Mouse (Mus musculus): ENCODE data around the gene Bmp10. TPM values are rescaled to one million over a fixed set of nuclear protein-coding genes. Genes with fewer than 3 reads are reported as not detected.

Bmp10 gene
- polyA plus RNA-seq, 1 experiment from 2014 or later = not detected

GRCm38 (mm10) chr6:87479291-87479999 lies 50.7 kb downstream of the Bmp10 start:
- TF ChIP-seq CTCF (IDR thresholded peaks at IDR 0.05; ENCODE audit: low read depth) = no peak
- 13% methylated on average over 5 of the region's 5 CpGs for WGBS
- Histone ChIP-seq H3K36me3 (ENCODE audit: control insufficient read depth, insufficient read depth) (no peaks in the 10 kb centered on the region), H3K4me2 (replicated peaks; ENCODE audit: low read depth) (no peak overlapping the region), H3K4me3 (ENCODE audit: low read depth, low read length) (no peak overlapping the region), H3K4me1 (replicated peaks; ENCODE audit: control insufficient read depth, insufficient read depth, low read length) (no peaks in the 10 kb centered on the region), H3K9me3 (ENCODE audit: control insufficient read depth) (no peaks in the 10 kb centered on the region), H3K27ac (ENCODE audit: low read depth, low read length) (no peak overlapping the region), H3K27me3 (replicated peaks; ENCODE audit: control insufficient read depth, insufficient read depth, low read length) (no peaks in the 10 kb centered on the region), H3K9ac (ENCODE audit: low read depth, low read length) (no peak overlapping the region)
- ATAC-seq = no peak

GRCm38 (mm10) chr6:87483224-87483899 lies 54.6 kb downstream of the Bmp10 start:
- Histone ChIP-seq H3K27ac (ENCODE audit: low read depth, low read length) (no peak overlapping the region), H3K4me3 (ENCODE audit: low read depth, low read length) (no peak overlapping the region), H3K27me3 (replicated peaks; ENCODE audit: control insufficient read depth, insufficient read depth, low read length) (no peaks in the 10 kb centered on the region), H3K9me3 (ENCODE audit: control insufficient read depth) (no peaks in the 10 kb centered on the region), H3K36me3 (ENCODE audit: control insufficient read depth, insufficient read depth) (no peaks in the 10 kb centered on the region), H3K4me1 (replicated peaks; ENCODE audit: control insufficient read depth, insufficient read depth, low read length) (no peaks in the 10 kb centered on the region), H3K9ac (ENCODE audit: low read depth, low read length) (no peak overlapping the region), H3K4me2 (replicated peaks; ENCODE audit: low read depth) (no peak overlapping the region)
- WGBS = 53% methylated on average over 12 of the region's 12 CpGs
- no peak for TF ChIP-seq CTCF (IDR thresholded peaks at IDR 0.05; ENCODE audit: low read depth)
- no peak for ATAC-seq

- H3K27ac ChIP-seq (ENCODE audit: low read depth, low read length) = no peak overlapping the region
These were observed 55.1 kb downstream of the Bmp10 start for GRCm38 (mm10) chr6:87483900-87484289.

GRCm38 (mm10) chr6:87484806-87485205 lies 56.0 kb downstream of the Bmp10 start:
- no peak overlapping the region for H3K9ac ChIP-seq (ENCODE audit: low read depth, low read length)
- H3K36me3 ChIP-seq (ENCODE audit: control insufficient read depth, insufficient read depth) = no peaks in the 10 kb centered on the region
- no peak overlapping the region for H3K4me2 ChIP-seq (replicated peaks; ENCODE audit: low read depth)
- H3K9me3 ChIP-seq (ENCODE audit: control insufficient read depth) = no peaks in the 10 kb centered on the region
- WGBS = 70% methylated on average over 5 of the region's 5 CpGs
- no peak overlapping the region for H3K4me3 ChIP-seq (ENCODE audit: low read depth, low read length)
- H3K4me1 ChIP-seq (replicated peaks; ENCODE audit: control insufficient read depth, insufficient read depth, low read length) = no peaks in the 10 kb centered on the region
- H3K27ac ChIP-seq (ENCODE audit: low read depth, low read length) = no peak overlapping the region
- no peaks in the 10 kb centered on the region for H3K27me3 ChIP-seq (replicated peaks; ENCODE audit: control insufficient read depth, insufficient read depth, low read length)
- TF ChIP-seq CTCF (IDR thresholded peaks at IDR 0.05; ENCODE audit: low read depth) = no peak
- no peak for ATAC-seq

More at GRCm38 (mm10) chr6:87483900-87484289, 55.1 kb downstream of the Bmp10 start:
- WGBS = 75% methylated on average over 3 of the region's 3 CpGs
- Histone ChIP-seq H3K4me2 (replicated peaks; ENCODE audit: low read depth) (no peak overlapping the region), H3K9ac (ENCODE audit: low read depth, low read length) (no peak overlapping the region), H3K9me3 (ENCODE audit: control insufficient read depth) (no peaks in the 10 kb centered on the region), H3K27me3 (replicated peaks; ENCODE audit: control insufficient read depth, insufficient read depth, low read length) (no peaks in the 10 kb centered on the region), H3K4me1 (replicated peaks; ENCODE audit: control insufficient read depth, insufficient read depth, low read length) (no peaks in the 10 kb centered on the region), H3K4me3 (ENCODE audit: low read depth, low read length) (no peak overlapping the region), H3K36me3 (ENCODE audit: control insufficient read depth, insufficient read depth) (no peaks in the 10 kb centered on the region)
- TF ChIP-seq CTCF (IDR thresholded peaks at IDR 0.05; ENCODE audit: low read depth) = no peak
- ATAC-seq = no peak

Other genes starting within 250 kb of the Bmp10 start
- 4.9 TPM in 2 replicates for gene Antxr1, start 93.2 kb upstream of the Bmp10 start, polyA plus RNA-seq (2015; fragmentation: Nextera tagmentation; extraction: Ambion mirVana)
- 4.7 and 30.0 TPM in 2 replicates for gene Gkn1, start 78.1 kb upstream of the Bmp10 start, polyA plus RNA-seq (2015; fragmentation: Nextera tagmentation; extraction: Ambion mirVana)
- 7.5 and 59.7 TPM in 2 replicates for gene Gkn2, start 55.6 kb upstream of the Bmp10 start, polyA plus RNA-seq (2015; fragmentation: Nextera tagmentation; extraction: Ambion mirVana)
- 36.9 and 64.4 TPM in 2 replicates for gene Gkn3, start 40.1 kb upstream of the Bmp10 start, polyA plus RNA-seq (2015; fragmentation: Nextera tagmentation; extraction: Ambion mirVana)
- 1.5 and 2.1 TPM in 2 replicates for gene Arhgap25, start 104.3 kb downstream of the Bmp10 start, polyA plus RNA-seq (2015; fragmentation: Nextera tagmentation; extraction: Ambion mirVana)
- gene Prokr1, start 161.7 kb downstream of the Bmp10 start, polyA plus RNA-seq (2015; fragmentation: Nextera tagmentation; extraction: Ambion mirVana) = 0.63 and 1.0 TPM in 2 replicates
- 7.4 and 7.9 TPM in 2 replicates for gene Aplf, start 243.2 kb downstream of the Bmp10 start, polyA plus RNA-seq (2015; fragmentation: Nextera tagmentation; extraction: Ambion mirVana)

All from intestine, postnatal 0 days (tissue).